Mouse (Mus musculus) gastrocnemius, postnatal 36 days (tissue): Measurements from ENCODE around the gene Tbcc. TPM values are rescaled to one million over a fixed set of nuclear protein-coding genes. Genes with fewer than 3 reads are reported as not detected.
"Not testable (repeated sequence)": the region's sequence is repeated elsewhere in the genome, so short reads cannot be mapped to it uniquely, and the experiment has no call there.

Experiments used
- DNase-seq, 2 experiments: peaks; one replicate each; pipeline ENCODE4 v3.0.0; 2022
- intact Hi-C: fragments of 180-260 bp; cut with DNase I; formaldehyde crosslinking; loops from one replicate; pipeline ENCODE4 v1.15.1; 2025
- long read RNA-seq, 2 experiments: library from polyadenylated mRNA; stranded (forward); transcript quantifications; one replicate each; pipeline ENCODE4 v2.0.0; 2021
- total RNA-seq, 2 experiments: library from RNA; stranded (reverse); gene quantifications; 2 replicates each; pipeline ENCODE4 v1.2.3; 2021

Gene Tbcc
- 1 to 10 TPM; 7.4 to 8.5 TPM for total RNA-seq
- long read RNA-seq, experiment 1, transcript Tbcc-201 (1 exons, 1,164 nt) = major isoform, 32 of 32 reads
- long read RNA-seq, experiment 1, partial matches to known transcripts = 0 of 32 reads
- long read RNA-seq, experiment 1, other reads (novel, unspliced or antisense) = 0 of 32 reads
- long read RNA-seq, experiment 2, transcript Tbcc-201 (1 exons, 1,164 nt) = major isoform, 33 of 34 reads
- long read RNA-seq, experiment 2, partial matches to known transcripts = 0 of 34 reads
- long read RNA-seq, experiment 2, other reads (novel, unspliced or antisense) = 1 of 34 reads

DNA sequence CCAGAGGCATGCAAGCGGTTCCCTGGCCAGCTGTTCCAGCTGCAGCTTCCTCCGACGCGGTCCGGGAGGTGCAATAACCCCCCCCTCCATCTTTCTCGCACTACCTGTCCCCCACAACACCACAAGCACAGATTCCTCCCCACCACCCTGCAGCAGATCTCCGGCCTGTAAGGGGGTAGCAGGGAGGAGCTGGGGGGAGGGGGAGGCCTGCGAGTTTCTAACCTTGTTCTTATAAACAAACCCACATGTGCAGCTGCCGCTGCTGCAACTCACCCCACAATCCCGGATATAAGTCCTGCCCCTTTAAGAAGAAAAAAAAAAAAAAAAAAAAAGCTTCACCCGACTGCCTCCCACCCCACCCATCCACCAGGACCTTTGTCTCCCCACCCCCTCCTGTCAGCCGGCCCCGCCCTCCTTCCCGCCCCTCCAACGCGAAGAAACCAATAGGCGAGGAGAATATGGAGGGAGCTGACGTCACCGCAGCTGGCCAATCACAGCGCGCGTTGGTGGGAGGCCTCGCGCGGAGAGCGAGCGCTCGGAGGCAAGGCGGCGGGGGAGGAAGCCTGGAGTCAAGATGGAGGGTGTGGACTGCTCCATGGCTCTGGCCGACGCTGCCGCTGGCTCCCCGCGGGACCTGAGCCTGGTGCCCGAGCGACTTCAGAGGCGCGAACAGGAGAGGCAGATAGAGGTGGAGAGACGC, at the start of gene Tbcc:
Gene Tbcc, plus strand, starts transcription at position 569 of the 700 bp plus-strand sequence.
- DNase-seq = peak; percentile 91 to 94
- intact Hi-C loops = loop anchor here (5.0 kb wide), 1 partner anchor 38 kb away; no protein-coding TSS in a partner anchor

- intact Hi-C loops = no loop called here
Observed at GRCm38 (mm10) chr17:46843022-46843421, 47.5 kb upstream of the Tbcc start.

GRCm38 (mm10) chr17:46843716-46844115, 46.8 kb upstream of the Tbcc start:
- intact Hi-C loops = no loop called here
- DNase-seq = no peak

More at GRCm38 (mm10) chr17:46843022-46843421, 47.5 kb upstream of the Tbcc start:
- DNase-seq = no peak

DNA sequence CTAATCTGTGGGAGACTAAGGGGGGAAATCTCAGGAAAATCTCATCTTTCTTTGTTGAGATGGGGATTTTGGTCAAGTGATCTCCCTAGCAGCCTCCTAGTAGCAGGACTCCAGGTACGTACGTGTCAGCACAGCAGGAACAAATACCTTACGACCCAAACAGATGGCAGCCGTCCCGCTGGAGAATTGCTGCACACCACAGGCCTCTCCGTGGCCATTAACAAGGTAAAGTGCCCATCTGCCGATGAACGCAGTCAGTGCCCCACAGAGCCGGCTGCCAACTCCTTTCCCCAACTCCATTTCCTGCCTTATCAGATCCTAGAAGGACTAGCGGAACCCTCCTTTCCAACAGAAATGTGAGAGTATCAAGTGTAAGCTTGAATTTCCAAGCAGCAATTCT, 45.7 kb upstream of the Tbcc start:
- intact Hi-C loops = no loop called here
- no peak for DNase-seq

DNA sequence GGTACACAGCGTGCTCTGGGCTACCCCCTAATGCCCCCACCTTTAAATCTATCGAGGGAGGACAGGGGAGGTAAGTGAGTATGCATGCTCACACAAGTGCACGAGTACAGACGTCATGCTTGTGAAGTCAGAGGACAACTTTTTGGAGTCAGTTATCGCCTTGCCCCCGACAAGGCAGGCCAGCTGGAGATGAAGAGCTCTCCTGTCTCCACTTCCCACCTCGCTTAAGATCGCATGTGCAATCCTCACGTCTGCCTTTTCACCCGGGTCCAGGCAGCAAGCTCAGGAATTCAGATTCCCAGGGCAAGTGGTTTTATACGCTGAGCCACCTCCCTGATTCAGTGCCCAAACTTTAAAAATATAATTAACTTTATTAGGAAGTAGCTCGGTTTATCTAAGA, 45.2 kb upstream of the Tbcc start:
- intact Hi-C loops = no loop called here

DNA sequence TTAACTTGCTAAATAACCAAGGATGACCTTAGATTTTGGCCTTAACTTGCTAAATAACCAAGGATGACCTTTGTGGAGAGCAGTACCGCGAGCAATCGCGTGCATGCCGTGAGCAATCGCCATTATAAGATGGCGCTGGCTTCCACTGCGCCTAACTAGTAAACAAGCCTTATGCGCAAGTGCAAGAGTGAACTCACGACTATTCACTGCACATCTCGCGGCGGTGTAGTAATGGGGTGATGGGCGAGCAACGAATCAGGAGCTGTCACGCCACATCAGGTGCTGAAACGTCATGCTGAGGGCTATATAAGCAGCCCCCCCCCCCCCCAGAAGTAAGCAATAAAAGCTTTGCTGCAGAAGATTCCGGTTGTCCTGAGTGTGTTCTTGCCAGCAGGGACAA, 43.9 kb upstream of the Tbcc start:
- intact Hi-C loops, DNase-seq: not testable (repeated sequence)

More for the DNA sequence above, 45.2 kb upstream of the Tbcc start:
- DNase-seq = no peak

DNA sequence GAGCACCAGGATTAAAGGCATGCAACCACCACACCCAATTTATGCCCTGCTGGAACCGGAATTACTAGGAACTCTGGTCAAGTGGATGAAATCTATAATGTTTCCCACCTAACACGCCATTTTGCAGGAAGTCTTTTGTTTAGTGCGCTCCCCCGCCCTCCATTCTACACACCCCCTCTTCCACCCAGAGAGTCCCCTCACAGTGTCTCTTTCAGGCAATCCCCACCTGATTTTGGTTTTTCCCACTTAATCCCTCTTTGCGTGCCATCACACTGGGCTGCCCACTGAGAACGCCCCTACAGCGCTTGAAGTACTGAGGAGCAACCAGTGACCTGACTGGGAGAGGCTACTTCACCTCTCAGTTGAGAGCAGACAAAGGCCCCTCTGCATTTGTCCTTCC, 43.3 kb upstream of the Tbcc start:
- no peak for DNase-seq
- intact Hi-C loops = no loop called here

DNA sequence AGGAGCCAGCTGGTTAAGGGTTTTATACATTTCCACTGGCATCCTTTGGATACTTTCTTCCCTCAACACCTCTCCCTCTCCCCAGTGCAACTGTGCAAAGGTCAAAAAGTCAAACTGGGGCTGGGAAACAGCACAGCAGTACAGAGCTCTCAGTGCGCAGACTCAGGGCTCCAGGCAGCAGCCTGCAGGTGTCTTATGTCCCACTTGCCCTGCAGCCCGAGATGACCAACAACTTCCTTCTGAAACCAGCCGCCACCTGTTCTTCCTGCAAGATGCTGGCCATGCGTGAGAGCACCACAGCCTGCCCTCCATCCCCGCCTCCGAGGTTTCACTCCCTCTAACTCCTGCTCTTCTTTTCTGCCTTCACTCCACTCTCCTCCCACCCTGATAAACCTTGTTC, 37.8 kb upstream of the Tbcc start:
- DNase-seq = no peak
- intact Hi-C loops = loop anchor here (5.0 kb wide), 1 partner anchor 40 kb away; the partner anchor contains the start of gene Tbcc

DNA sequence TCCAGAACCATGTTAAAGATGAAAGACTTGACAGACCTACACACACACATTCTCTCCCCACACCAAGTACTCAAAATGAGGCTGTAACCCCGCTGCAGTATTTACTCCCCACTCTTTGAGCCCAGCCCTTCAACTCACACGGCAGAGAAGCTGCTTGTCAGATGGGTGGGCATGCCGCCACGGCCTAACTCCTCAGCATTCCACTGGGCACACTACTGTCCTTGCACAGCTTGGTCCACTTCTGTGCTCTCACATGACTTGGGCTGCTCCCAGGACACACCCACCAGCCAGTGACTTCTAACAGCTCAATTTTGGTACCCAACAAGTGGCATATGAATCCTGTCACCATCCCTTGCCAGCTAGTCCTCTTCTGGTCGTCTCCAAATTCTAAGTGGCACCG, 37.2 kb upstream of the Tbcc start:
- intact Hi-C loops = loop anchor here (5.0 kb wide), 1 partner anchor 39 kb away; the partner anchor contains the start of gene Tbcc
- peak; percentile 52 to 58 for DNase-seq

GRCm38 (mm10) chr17:46854096-46854495, 36.4 kb upstream of the Tbcc start:
- DNase-seq = no peak
- intact Hi-C loops = loop anchor here (5.0 kb wide), 1 partner anchor 38 kb away; the partner anchor contains the start of gene Tbcc

DNA sequence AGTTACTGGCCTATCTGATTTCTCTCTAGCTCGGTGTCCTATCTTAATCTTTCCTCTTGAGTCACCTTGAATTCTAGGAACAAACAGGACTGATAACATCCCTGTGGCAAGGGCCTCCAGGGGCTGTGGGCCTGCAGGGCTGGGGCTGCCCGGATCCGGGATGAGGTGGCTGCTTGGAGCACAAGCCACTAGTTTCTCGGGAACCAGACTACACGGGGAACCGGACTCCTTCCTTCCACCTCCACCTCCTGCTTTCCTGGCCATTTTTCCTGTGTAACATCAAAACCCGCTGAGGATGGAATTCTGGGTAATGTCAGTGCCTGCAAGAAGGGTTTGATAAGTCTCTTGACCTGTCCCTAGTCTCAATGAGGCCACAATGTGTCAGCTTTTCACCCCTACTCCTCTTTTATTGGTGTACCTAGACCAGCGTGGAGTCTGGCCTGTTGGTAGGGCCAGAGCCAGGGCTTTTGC, 35.8 kb upstream of the Tbcc start:
- no peak for DNase-seq
- intact Hi-C loops = loop anchor here (5.0 kb wide), 1 partner anchor 38 kb away; the partner anchor contains the start of gene Tbcc

DNA sequence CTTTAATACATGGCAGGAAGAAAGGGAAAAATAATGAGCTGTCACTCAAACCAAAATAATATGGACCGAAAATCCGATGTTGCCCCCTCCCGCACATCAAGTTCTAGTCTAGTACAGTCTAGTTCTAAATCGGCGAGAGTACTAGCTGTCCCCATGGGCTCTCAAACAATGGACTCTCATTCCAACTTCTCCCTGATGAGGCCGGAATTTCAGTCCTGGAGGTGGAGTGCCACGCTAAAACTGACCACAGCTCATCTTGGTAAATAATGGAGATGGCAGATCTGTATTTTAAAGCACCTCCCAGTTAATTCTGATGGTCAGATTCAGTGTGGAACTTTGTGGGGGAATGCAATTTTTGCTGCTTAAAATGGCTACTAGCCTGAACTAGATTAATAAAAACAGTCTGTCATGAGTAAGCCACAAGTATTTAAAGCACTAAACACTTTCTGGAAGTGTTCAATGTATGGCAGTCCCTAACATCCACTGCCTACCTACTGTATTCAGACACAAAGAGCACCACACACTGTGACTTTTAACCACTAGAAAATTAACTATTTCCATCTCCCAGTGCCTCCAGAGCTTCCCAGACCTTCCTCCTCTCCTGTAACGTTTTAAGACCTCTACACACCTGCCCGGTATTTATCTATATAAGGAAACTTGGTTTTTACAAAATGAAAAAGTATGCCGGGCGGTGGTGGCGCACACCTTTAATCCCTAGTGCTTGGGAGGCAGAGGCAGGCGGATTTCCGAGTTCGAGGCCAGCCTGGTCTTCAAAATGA, 35.0 kb upstream of the Tbcc start:
- no peak for DNase-seq
- intact Hi-C loops = no loop called here

DNA sequence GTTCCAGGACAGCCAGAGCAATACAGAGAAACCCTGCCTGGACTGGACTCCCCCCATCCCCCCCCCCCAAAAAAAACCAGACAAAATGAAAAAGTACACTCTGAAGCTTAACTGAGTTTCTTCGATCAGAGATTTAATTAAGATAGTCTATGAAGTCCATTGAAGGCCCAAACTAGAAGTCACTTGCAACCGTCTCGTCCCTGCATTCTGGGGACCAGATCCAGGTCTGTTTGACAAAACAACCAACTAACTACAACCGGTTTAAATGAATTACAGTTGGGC, 34.4 kb upstream of the Tbcc start:
- intact Hi-C loops = no loop called here
- DNase-seq = no peak

DNA sequence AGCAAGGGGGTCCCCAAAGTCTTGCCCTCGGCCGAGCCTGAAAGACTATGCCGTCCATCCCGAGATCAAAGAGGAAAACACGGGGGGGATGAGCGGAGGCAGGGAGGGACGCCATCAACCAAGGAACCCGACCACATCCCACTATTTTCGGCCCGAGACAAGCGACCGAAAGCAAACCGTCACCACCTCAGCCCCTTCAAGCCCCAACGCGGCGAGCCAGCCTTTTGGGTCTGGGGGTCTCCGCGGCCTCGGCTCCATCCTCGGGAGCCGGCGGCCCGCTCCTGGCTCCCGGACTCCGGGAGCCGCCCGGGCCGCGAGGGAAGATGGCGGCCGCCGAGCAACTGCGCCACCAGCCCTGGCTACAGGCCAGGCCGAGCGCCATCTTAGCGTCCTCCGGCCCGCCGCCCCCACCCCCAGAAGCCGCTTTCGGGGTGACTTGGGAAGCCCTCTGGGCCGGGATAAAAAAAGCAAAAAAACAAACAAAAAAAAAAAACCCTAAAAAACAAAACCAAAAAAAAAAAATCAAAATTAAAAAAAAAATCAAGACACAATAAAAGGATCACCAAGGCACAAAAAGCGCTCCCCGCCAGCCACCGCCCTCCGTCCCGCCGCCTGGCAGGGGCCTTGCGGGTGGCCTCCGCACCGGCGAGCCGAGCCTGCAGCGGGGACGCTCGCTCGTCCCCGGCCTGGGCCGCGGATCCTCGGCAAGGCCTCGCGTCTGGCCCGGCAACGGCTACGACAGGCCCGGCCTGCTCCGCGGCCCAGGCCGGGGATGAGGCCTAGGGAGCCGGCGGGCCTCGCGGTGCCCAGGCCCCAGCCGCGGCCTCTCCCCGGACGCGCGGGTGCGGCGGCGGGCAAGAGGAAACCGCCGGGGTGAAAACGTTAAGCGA, 33.8 kb upstream of the Tbcc start:
- peak; percentile 81 for DNase-seq
- intact Hi-C loops = no loop called here

DNA sequence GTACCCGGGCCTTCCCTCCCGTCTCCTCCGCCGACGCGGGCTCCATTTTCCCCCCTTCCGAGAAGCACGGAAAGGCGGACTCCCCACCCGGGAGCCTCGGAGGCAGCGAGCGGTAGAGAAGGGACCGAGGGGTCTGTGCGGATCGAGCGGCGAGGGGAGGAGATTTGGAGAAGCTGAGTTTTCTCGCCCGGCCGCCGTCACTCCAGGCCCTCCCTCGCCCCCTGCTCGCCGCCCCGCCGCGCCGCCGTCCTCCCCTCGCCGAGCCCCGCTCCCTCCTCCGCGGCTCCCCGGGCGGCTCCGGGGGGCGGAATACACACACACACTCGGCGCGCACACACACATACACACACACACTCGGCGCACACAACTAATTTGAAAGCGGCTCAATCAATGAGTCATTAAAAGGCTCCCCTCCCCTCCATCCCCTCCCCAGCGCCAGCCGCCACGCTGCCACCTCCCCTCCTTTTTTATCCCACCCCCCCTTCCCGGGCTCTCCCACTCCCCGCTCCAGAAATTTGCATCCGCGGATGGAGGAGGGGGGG, 33.1 kb upstream of the Tbcc start:
- intact Hi-C loops = no loop called here

GRCm38 (mm10) chr17:46857903-46858748, 32.4 kb upstream of the Tbcc start, which contains the start of gene Bicral:
Bicral (minus strand) TSS chr17:46858482.
- peak; percentile 58 to 71 for DNase-seq
- intact Hi-C loops = no loop called here

More for the DNA sequence above, 33.1 kb upstream of the Tbcc start:
- DNase-seq = peak; percentile 76 to 79

- no peak for DNase-seq
- intact Hi-C loops = no loop called here
Observed at GRCm38 (mm10) chr17:46858749-46859444, 31.6 kb upstream of the Tbcc start.

GRCm38 (mm10) chr17:46860120-46860519, 30.4 kb upstream of the Tbcc start:
- DNase-seq = no peak
- intact Hi-C loops = loop anchor here (2.0 kb wide), 1 partner anchor 27 kb away; no protein-coding TSS in a partner anchor
